Mouse (Mus musculus): ENCODE measurements at regions not wholly inside any gene's neighbourhood (a gene's known extent, or its start where the extent isn't known, plus 50 kb on each side); places are given as distances from the start of the nearest gene placed in this dataset.
"Not testable (repeated sequence)": the region's sequence is repeated elsewhere in the genome, so short reads cannot be mapped to it uniquely, and the experiment has no call there.

DNA sequence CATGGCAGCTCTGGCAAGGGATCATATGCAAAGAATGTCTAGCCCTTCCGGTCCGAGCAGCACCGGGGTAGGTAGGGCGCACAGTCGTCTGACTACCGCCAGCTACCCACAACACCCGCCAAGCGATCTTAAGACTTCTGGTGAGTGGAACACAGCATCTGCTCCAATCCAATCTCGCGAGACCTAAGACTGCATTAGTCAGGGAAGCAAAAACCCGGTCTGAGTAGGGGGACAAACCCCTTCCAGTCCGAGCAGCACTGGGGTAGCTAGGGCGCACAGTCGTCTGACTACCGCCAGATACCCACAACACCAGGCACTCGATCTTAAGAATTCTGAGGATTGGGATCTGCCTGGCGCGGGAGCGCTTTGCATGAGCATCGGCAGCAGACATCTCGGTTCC is 57.1 kb downstream of the Nap1l2 start:
- not testable (repeated sequence) for H3K9me3 ChIP-seq (ENCODE audit: control insufficient read depth, low read length); H3K36me3 ChIP-seq (ENCODE audit: control insufficient read depth, insufficient read depth, low read length); H3K27ac ChIP-seq (ENCODE audit: low read depth, low read length); DNase-seq (ENCODE audit: low spot score); H3K27me3 ChIP-seq (ENCODE audit: control insufficient read depth, insufficient read depth, low read length); H3K4me1 ChIP-seq (replicated peaks; ENCODE audit: control insufficient read depth, insufficient read depth, low read length); H3K9ac ChIP-seq (ENCODE audit: low read depth, low read length); H3K4me2 ChIP-seq (replicated peaks; ENCODE audit: low read depth, low read length); H3K4me3 ChIP-seq (ENCODE audit: low read depth, low read length); ATAC-seq (ENCODE audit: low FRiP score)
- WGBS, result 69% methylated on average over 21 of the region's 21 CpGs

- no peak overlapping the region for H3K27ac ChIP-seq (ENCODE audit: low read depth, low read length)
- no peak for ATAC-seq (ENCODE audit: low FRiP score)
- no peaks in the 10 kb centered on the region for H3K9me3 ChIP-seq (ENCODE audit: control insufficient read depth, low read length)
- H3K4me3 ChIP-seq (ENCODE audit: low read depth, low read length), result no peak overlapping the region
- no peak overlapping the region for H3K4me2 ChIP-seq (replicated peaks; ENCODE audit: low read depth, low read length)
- peak; percentile 32 for DNase-seq (ENCODE audit: low spot score)
- no peaks in the 10 kb centered on the region for H3K4me1 ChIP-seq (replicated peaks; ENCODE audit: control insufficient read depth, insufficient read depth, low read length)
- H3K27me3 ChIP-seq (ENCODE audit: control insufficient read depth, insufficient read depth, low read length), result no peaks in the 10 kb centered on the region
- 19% methylated on average over 1 of the region's 1 CpGs for WGBS
- no peaks in the 10 kb centered on the region for H3K36me3 ChIP-seq (ENCODE audit: control insufficient read depth, insufficient read depth, low read length)
- H3K9ac ChIP-seq (ENCODE audit: low read depth, low read length), result no peak overlapping the region
These were observed 77.3 kb downstream of the Nap1l2 start for GRCm38 (mm10) chrX:103109181-103109580.

DNA sequence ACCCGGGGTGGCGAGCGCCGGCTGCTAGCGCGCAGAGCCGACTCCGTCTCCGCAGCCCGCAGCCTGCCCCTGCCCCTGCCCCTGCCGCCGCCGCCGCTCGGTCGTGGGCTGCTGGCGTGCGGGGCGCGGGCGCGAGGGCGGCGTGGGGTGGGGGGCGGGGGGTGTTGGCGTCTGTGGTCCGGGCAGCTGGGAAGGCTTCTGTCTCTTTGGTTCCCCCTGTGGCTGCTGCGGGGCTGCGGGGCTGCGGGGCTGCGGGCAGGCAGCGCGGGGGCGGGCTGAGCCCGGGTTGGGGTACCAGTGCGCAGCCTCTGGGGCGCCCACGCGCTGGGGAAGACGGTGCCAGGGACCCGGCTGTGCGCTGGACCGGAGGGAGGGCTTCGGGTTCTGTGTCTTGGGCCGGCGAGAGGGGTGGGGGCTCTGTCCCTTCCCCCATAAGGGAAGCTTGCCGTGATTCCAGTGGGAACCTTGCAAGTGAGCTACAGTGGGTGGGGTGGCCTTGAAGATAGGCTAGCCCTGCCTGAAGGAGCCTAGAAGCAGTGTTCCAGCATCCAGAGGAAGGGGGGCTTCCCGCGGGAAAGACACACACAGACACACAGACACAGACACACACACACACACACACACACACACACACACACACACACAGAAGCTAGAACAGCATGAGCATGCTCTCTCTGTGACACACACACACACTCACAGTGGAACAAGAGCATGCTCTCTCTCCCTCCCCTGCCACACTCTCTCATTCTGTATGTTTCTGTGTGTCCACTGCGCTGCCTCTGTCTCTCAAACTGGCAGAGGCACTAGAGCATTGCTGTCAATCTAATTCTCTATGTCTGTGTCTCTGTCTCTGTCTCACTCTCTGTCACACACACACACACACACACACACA is 118.5 kb downstream of the Nap1l2 start:
- H3K4me2 ChIP-seq (replicated peaks; ENCODE audit: low read depth, low read length); H3K36me3 ChIP-seq (ENCODE audit: control insufficient read depth, insufficient read depth, low read length); H3K9ac ChIP-seq (ENCODE audit: low read depth, low read length); H3K4me1 ChIP-seq (replicated peaks; ENCODE audit: control insufficient read depth, insufficient read depth, low read length); H3K27ac ChIP-seq (ENCODE audit: low read depth, low read length); H3K4me3 ChIP-seq (ENCODE audit: low read depth, low read length); DNase-seq (ENCODE audit: low spot score); H3K9me3 ChIP-seq (ENCODE audit: control insufficient read depth, low read length); H3K27me3 ChIP-seq (ENCODE audit: control insufficient read depth, insufficient read depth, low read length): not testable (repeated sequence)
- peak; percentile 83 for ATAC-seq (ENCODE audit: low FRiP score)
- WGBS, result no CpG with 5 or more reads among the region's 50 CpGs

- WGBS, result no CpG with 5 or more reads among the region's 45 CpGs
These were observed 119.3 kb downstream of the Nap1l2 start for GRCm38 (mm10) chrX:103067107-103067506.

GRCm38 (mm10) chrX:103026256-103027028 is 98.3 kb downstream of the 1700018G05Rik start:
- WGBS, result 13% methylated on average over 22 of the region's 22 CpGs
- Histone ChIP-seq H3K9me3 (ENCODE audit: control insufficient read depth, low read length) (no peaks in the 10 kb centered on the region), H3K9ac (ENCODE audit: low read depth, low read length) (no peak overlapping the region), H3K36me3 (ENCODE audit: control insufficient read depth, insufficient read depth, low read length) (no peaks in the 10 kb centered on the region), H3K27ac (ENCODE audit: low read depth, low read length) (peak overlapping the region; percentile 47), H3K4me2 (replicated peaks; ENCODE audit: low read depth, low read length) (peak overlapping the region; percentile 11), H3K4me3 (ENCODE audit: low read depth, low read length) (peak overlapping the region; percentile 27), H3K4me1 (replicated peaks; ENCODE audit: control insufficient read depth, insufficient read depth, low read length) (no peaks in the 10 kb centered on the region), H3K27me3 (ENCODE audit: control insufficient read depth, insufficient read depth, low read length) (no peaks in the 10 kb centered on the region; the same call in 1 of the 2 replicates)
- DNase-seq (ENCODE audit: low spot score) (peak; percentile 69), ATAC-seq (ENCODE audit: low FRiP score) (peak; percentile 78)

More at GRCm38 (mm10) chrX:103067107-103067506, 119.3 kb downstream of the Nap1l2 start:
- H3K9ac ChIP-seq (ENCODE audit: low read depth, low read length); H3K9me3 ChIP-seq (ENCODE audit: control insufficient read depth, low read length); H3K27me3 ChIP-seq (ENCODE audit: control insufficient read depth, insufficient read depth, low read length); H3K27ac ChIP-seq (ENCODE audit: low read depth, low read length); H3K4me3 ChIP-seq (ENCODE audit: low read depth, low read length); H3K4me2 ChIP-seq (replicated peaks; ENCODE audit: low read depth, low read length); H3K4me1 ChIP-seq (replicated peaks; ENCODE audit: control insufficient read depth, insufficient read depth, low read length); H3K36me3 ChIP-seq (ENCODE audit: control insufficient read depth, insufficient read depth, low read length); DNase-seq (ENCODE audit: low spot score): not testable (repeated sequence)
- peak; percentile 51 for ATAC-seq (ENCODE audit: low FRiP score)

DNA sequence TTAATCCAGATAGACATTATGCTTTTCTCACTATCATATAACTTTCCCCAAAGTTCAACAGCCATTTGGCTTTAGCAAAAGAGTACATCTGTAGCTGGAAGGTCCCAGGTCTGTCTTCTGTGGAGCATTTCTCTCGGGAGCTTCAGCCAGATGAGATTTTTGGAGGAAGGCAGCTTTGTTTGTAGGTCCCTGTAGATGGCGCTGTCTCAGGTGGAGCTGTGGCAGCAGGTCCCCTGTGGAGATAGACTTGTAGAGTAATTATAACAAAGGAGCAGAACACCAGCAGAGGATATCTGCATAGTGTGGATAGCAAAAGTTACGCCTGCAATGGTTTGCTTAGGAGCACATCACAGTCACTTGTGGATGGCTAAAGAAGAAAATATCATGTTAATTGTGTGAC is 97.3 kb downstream of the 1700018G05Rik start:
- H3K4me1 ChIP-seq (replicated peaks; ENCODE audit: control insufficient read depth, insufficient read depth, low read length); H3K27ac ChIP-seq (ENCODE audit: low read depth, low read length); H3K9me3 ChIP-seq (ENCODE audit: control insufficient read depth, low read length); H3K4me2 ChIP-seq (replicated peaks; ENCODE audit: low read depth, low read length); H3K27me3 ChIP-seq (ENCODE audit: control insufficient read depth, insufficient read depth, low read length); H3K9ac ChIP-seq (ENCODE audit: low read depth, low read length); H3K4me3 ChIP-seq (ENCODE audit: low read depth, low read length); H3K36me3 ChIP-seq (ENCODE audit: control insufficient read depth, insufficient read depth, low read length); ATAC-seq (ENCODE audit: low FRiP score): not testable (repeated sequence)
- WGBS, result 28% methylated on average over 3 of the region's 3 CpGs
- DNase-seq (ENCODE audit: low spot score), result peak; percentile 25

GRCm38 (mm10) chrX:103013425-103014057 is 85.4 kb downstream of the 1700018G05Rik start:
- WGBS, result no CpG with 5 or more reads among the region's 61 CpGs
- not testable (repeated sequence) for H3K4me1 ChIP-seq (replicated peaks; ENCODE audit: control insufficient read depth, insufficient read depth, low read length); H3K4me2 ChIP-seq (replicated peaks; ENCODE audit: low read depth, low read length); H3K4me3 ChIP-seq (ENCODE audit: low read depth, low read length); DNase-seq (ENCODE audit: low spot score); H3K9ac ChIP-seq (ENCODE audit: low read depth, low read length); H3K9me3 ChIP-seq (ENCODE audit: control insufficient read depth, low read length); H3K36me3 ChIP-seq (ENCODE audit: control insufficient read depth, insufficient read depth, low read length); H3K27ac ChIP-seq (ENCODE audit: low read depth, low read length); H3K27me3 ChIP-seq (ENCODE audit: control insufficient read depth, insufficient read depth, low read length)
- peak; percentile 43; the same call in 1 of the 2 replicates for ATAC-seq (ENCODE audit: low FRiP score)

- H3K4me2 ChIP-seq (replicated peaks; ENCODE audit: low read depth, low read length); DNase-seq (ENCODE audit: low spot score); H3K9me3 ChIP-seq (ENCODE audit: control insufficient read depth, low read length); H3K36me3 ChIP-seq (ENCODE audit: control insufficient read depth, insufficient read depth, low read length); H3K4me3 ChIP-seq (ENCODE audit: low read depth, low read length); H3K27ac ChIP-seq (ENCODE audit: low read depth, low read length); H3K27me3 ChIP-seq (ENCODE audit: control insufficient read depth, insufficient read depth, low read length); H3K4me1 ChIP-seq (replicated peaks; ENCODE audit: control insufficient read depth, insufficient read depth, low read length); H3K9ac ChIP-seq (ENCODE audit: low read depth, low read length): not testable (repeated sequence)
- no CpG with 5 or more reads among the region's 56 CpGs for WGBS
- ATAC-seq (ENCODE audit: low FRiP score), result peak; percentile 85
These were observed 84.4 kb downstream of the 1700018G05Rik start for GRCm38 (mm10) chrX:103012298-103013243.
